Mouse (Mus musculus) kidney, adult 10 weeks (tissue): ENCODE results near the gene Hoxa5. TPM values are rescaled to one million over a fixed set of nuclear protein-coding genes. Genes with fewer than 3 reads are reported as not detected.

Source experiments
- polyA plus RNA-seq: library from polyadenylated mRNA; stranded (reverse); fragments of 350-450 nt; fragmentation: Illumina TruSeq; extraction: RNeasy Lipid Tissue Mini Kit (QIAGEN cat#74804); gene quantifications from one replicate; pipeline ENCODE4 v1.2.3, GENCODE M21; 2014; ENCODE audit warnings: low read depth, low replicate concordance

Hoxa5 gene
- 22.0 TPM for polyA plus RNA-seq

GRCm38 (mm10) chr6:52204050-52204752, at the start of gene Hoxa5:
Hoxa5 (minus strand) TSS chr6:52204587.

GRCm38 (mm10) chr6:52245757-52246142, 41.4 kb upstream of the Hoxa5 start, which contains the start of gene Hoxa11:
Hoxa11 (minus strand) TSS chr6:52245810.

GRCm38 (mm10) chr6:52240389-52241000, 36.1 kb upstream of the Hoxa5 start, which contains the start of gene Hoxa10:
Hoxa10 (minus strand) TSS chr6:52240854.

GRCm38 (mm10) chr6:52230516-52231165, 26.3 kb upstream of the Hoxa5 start, which contains the start of gene Hoxa9:
Hoxa9 (minus strand) TSS chr6:52231089.

GRCm38 (mm10) chr6:52221337-52221992, 17.1 kb upstream of the Hoxa5 start, which contains the start of gene Hoxa7:
Hoxa7 (minus strand) TSS chr6:52221854.

GRCm38 (mm10) chr6:52213119-52213986, 9.0 kb upstream of the Hoxa5 start, which contains the start of the genes Hoxa3 and Gm28308:
Hoxa3 (minus strand) TSS chr6:52213336.
Gm28308 (minus strand) TSS chr6:52213339.

GRCm38 (mm10) chr6:52208072-52208867, 3.9 kb upstream of the Hoxa5 start, which contains the start of gene Hoxa6:
Hoxa6 (minus strand) TSS chr6:52208722.

GRCm38 (mm10) chr6:52190906-52191810, 13.2 kb downstream of the Hoxa5 start, which contains the start of gene Hoxa4:
Hoxa4 (minus strand) TSS chr6:52191753.

GRCm38 (mm10) chr6:52177061-52177735, 27.2 kb downstream of the Hoxa5 start, which contains the start of gene 5730596B20Rik:
5730596B20Rik (plus strand) TSS chr6:52177498.

GRCm38 (mm10) chr6:52164626-52165440, 39.6 kb downstream of the Hoxa5 start, which contains the start of gene Hoxa2:
Hoxa2 (minus strand) TSS chr6:52164831.

GRCm38 (mm10) chr6:52158276-52159051, 45.9 kb downstream of the Hoxa5 start, which contains the start of gene Hoxa1:
Hoxa1 (minus strand) TSS chr6:52158317.

Other genes starting within 250 kb of the Hoxa5 start
- 76.1 TPM for gene Skap2, start 192.0 kb downstream of the Hoxa5 start, polyA plus RNA-seq
- 1.6 TPM for gene Hoxa1, start 46.3 kb downstream of the Hoxa5 start, polyA plus RNA-seq
- gene Hoxa2, start 39.8 kb downstream of the Hoxa5 start, polyA plus RNA-seq, result 1.6 TPM
- gene 5730596B20Rik, start 27.1 kb downstream of the Hoxa5 start, polyA plus RNA-seq, result 0.16 TPM
- gene Hoxa4, start 12.8 kb downstream of the Hoxa5 start, polyA plus RNA-seq, result 2.3 TPM
- gene Hoxa6, start 4.1 kb upstream of the Hoxa5 start, polyA plus RNA-seq, result not detected
- gene Hoxa3, start 8.7 kb upstream of the Hoxa5 start, polyA plus RNA-seq, result 8.8 TPM
- gene Gm28308, start 8.8 kb upstream of the Hoxa5 start, polyA plus RNA-seq, result not detected
- 26.5 TPM for gene Hoxa7, start 17.3 kb upstream of the Hoxa5 start, polyA plus RNA-seq
- gene Hoxa9, start 26.5 kb upstream of the Hoxa5 start, polyA plus RNA-seq, result 58.5 TPM
- gene Hoxa10, start 36.3 kb upstream of the Hoxa5 start, polyA plus RNA-seq, result 76.9 TPM
- 2.5 TPM for gene Hoxa11, start 41.2 kb upstream of the Hoxa5 start, polyA plus RNA-seq
- not detected for gene Hoxa13, start 56.3 kb upstream of the Hoxa5 start, polyA plus RNA-seq
- gene Evx1, start 108.9 kb upstream of the Hoxa5 start, polyA plus RNA-seq, result not detected